ENCODE assay signal across 35 mouse cellular contexts in the genomic region with DNA sequence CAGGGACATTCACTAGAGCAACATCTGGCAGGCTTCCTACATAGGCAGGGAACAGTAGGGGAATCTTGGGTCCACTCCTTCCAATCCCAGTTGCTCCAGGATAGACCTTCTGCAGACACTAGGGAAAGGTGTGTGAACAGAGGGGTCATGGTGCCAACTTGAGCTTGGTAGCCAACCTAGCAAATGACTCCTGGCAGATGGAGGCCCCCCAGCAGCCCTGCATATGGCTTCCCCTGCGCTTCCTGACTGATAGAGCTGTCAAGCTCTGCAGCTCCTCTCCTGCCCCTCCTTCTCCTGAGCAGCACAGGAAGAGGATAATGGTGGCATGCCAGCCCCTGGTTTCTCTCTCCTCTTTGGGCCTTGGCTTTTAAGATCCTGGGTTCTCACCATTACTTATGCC. TPM values are rescaled to one million over a fixed set of nuclear protein-coding genes. Genes with fewer than 3 reads are reported as not detected.
A peak's percentile ranks its signal among the peaks of the same experiment; 100 is the strongest.
DNase-seq lines count a peak whose midpoint lies in the region; TF ChIP-seq lines count a peak whose summit lies in the region.
"Had no signal": no experiment of that assay in that cellular context is flagged by ENCODE, and none has a peak within 500 bp of the region (broad histone marks: within the 10 kb centered on the region; RNA-seq: fewer than 3 reads in every experiment).

No protein-coding gene starts in this region.

- no peak for TF ChIP-seq POLR2A in olfactory bulb, adult 2 months (IDR thresholded peaks at IDR 0.05; ENCODE audit: insufficient read depth, low read depth, low read length)

- peaks cover 43% of the 10 kb centered on the region for H3K4me1 ChIP-seq in olfactory bulb, adult 2 months (ENCODE audit: control insufficient read depth, insufficient read depth, low read length)
- H3K4me1 ChIP-seq: liver, embryonic 13.5 days had no signal

- no peak for TF ChIP-seq CTCF in left cerebral cortex, adult 2 months (IDR thresholded peaks at IDR 0.05)
- no peak for TF ChIP-seq CTCF in olfactory bulb, adult 2 months (IDR thresholded peaks at IDR 0.05; ENCODE audit: insufficient read depth, low read depth, low read length)

- no peak for DNase-seq in left cerebral cortex, adult 2 months (ENCODE audit: extremely low spot score in 1 of 2, low spot score in 2 of 2)
- DNase-seq in left cerebral cortex, adult 18-20 months (ENCODE audit: low spot score in 2 of 2): no peak
- peak; percentile 72 to 86 for DNase-seq in cerebellum, adult 18-20 months
- DNase-seq in cerebellum, postnatal 10 days: peak; percentile 88 to 90
- DNase-seq in kidney, adult 18-20 months: no peak
- no peak for DNase-seq in adrenal gland, adult 18-20 months (ENCODE audit: low spot score in 2 of 2)
- DNase-seq: gastrocnemius, postnatal 25 days; heart, adult 11 months; heart, postnatal 36 days; kidney, postnatal 4 days; layer of hippocampus, adult 9-11 months; liver, embryonic 13.5 days; lung, adult 18-20 months; thymus, adult 2 months; thymus, postnatal 36 days had no signal

- H3K27ac ChIP-seq in left cerebral cortex, adult 2 months: peak overlapping the region; percentile 61
- 0 out of 2 replicates have a peak overlapping the region, but pooled peaks have one; percentile 8 for H3K27ac ChIP-seq in olfactory bulb, adult 2 months (ENCODE audit: insufficient read depth, low read depth, low read length)
- H3K27ac ChIP-seq: hindbrain, embryonic 12.5 days; limb, embryonic 10.5 days; limb, embryonic 15.5 days; liver, embryonic 13.5 days; macrophage; midbrain, embryonic 13.5 days; neural tube, embryonic 13.5 days had no signal

- WGBS in olfactory bulb, adult 2 months: 80% methylated on average over 1 of the region's 1 CpGs

- intact Hi-C loops in left cerebral cortex, adult 2 months (cut with DNase I): no loop called here

- H3K4me3 ChIP-seq in left cerebral cortex, adult 2 months: no peak overlapping the region
- no peak overlapping the region for H3K4me3 ChIP-seq in olfactory bulb, adult 2 months (ENCODE audit: insufficient read depth, low read depth, low read length)
- H3K4me3 ChIP-seq: erythroblast, embryonic 14.5 days; hindbrain, embryonic 12.5 days; limb, embryonic 10.5 days; limb, embryonic 15.5 days; liver, embryonic 13.5 days; midbrain, embryonic 13.5 days; neural tube, embryonic 13.5 days had no signal

RNA-seq across cellular contexts. Expression of gene Snph, which starts 24.0 kb away (rescaled TPM):
- total RNA-seq in left cerebral cortex, adult 2 months (2021): 100 to 1,000 TPM; 328 to 329 TPM
- 100 to 1,000 TPM; 311 to 313 TPM for total RNA-seq in left cerebral cortex, adult 18-20 months (2021)
- polyA plus RNA-seq in olfactory bulb, adult 2 months (2012; ENCODE audit: insufficient read depth, insufficient read length, low replicate concordance, missing spikeins): not detected in 2 replicates
- total RNA-seq in adrenal gland, adult 18-20 months (2021): 10 to 100 TPM; 11.8 to 17.2 TPM
- total RNA-seq: common myeloid progenitor, adult 5-6 weeks; megakaryocyte-erythroid progenitor cell, adult 5-6 weeks had no signal
- polyA plus RNA-seq: CD4-positive, CD25-positive, alpha-beta regulatory T cell, adult 4 months; erythroblast, embryonic 14.5 days; liver, embryonic 13.5 days; macrophage had no signal

RNA-seq across cellular contexts. Expression of gene Sdcbp2, which starts 36.0 kb away (rescaled TPM):
- 1 to 10 TPM; 1.6 to 3.0 TPM for total RNA-seq in left cerebral cortex, adult 2 months (2021)
- 1 to 10 TPM; 1.1 to 1.7 TPM for total RNA-seq in left cerebral cortex, adult 18-20 months (2021)
- polyA plus RNA-seq in olfactory bulb, adult 2 months (2012; ENCODE audit: insufficient read depth, insufficient read length, low replicate concordance, missing spikeins): not detected in 2 replicates
- total RNA-seq in adrenal gland, adult 18-20 months (2021): 1 to 10 TPM in 1 of 2 experiments, under 1 TPM in 1; 0.80 to 2.0 TPM
- total RNA-seq: common myeloid progenitor, adult 5-6 weeks; megakaryocyte-erythroid progenitor cell, adult 5-6 weeks had no signal
- polyA plus RNA-seq: erythroblast, embryonic 14.5 days; macrophage had no signal

RNA-seq across cellular contexts. Expression of gene Rad21l, which starts 59.9 kb away (rescaled TPM):
- 1 to 10 TPM in 1 of 2 experiments, under 1 TPM in 1; 0.75 to 1.2 TPM for total RNA-seq in left cerebral cortex, adult 2 months (2021)
- total RNA-seq in left cerebral cortex, adult 18-20 months (2021): 1 to 10 TPM in 1 of 2 experiments, under 1 TPM in 1; 0.93 to 1.7 TPM
- polyA plus RNA-seq in olfactory bulb, adult 2 months (2012; ENCODE audit: insufficient read depth, insufficient read length, low replicate concordance, missing spikeins): not detected in 2 replicates
- total RNA-seq in adrenal gland, adult 18-20 months (2021): not detected
- total RNA-seq: adrenal gland, postnatal 4 days; common myeloid progenitor, adult 5-6 weeks; gastrocnemius, postnatal 25 days; heart, postnatal 36 days; megakaryocyte-erythroid progenitor cell, adult 5-6 weeks had no signal
- polyA plus RNA-seq: CD4-positive, CD25-positive, alpha-beta regulatory T cell, adult 4 months; embryonic facial prominence, embryonic 14.5 days; erythroblast, embryonic 14.5 days; forebrain, embryonic 11.5 days; forebrain, embryonic 16.5 days; heart, embryonic 11.5 days; heart, embryonic 16.5 days; hindbrain, embryonic 12.5 days; intestine, postnatal 0 days; kidney, embryonic 16.5 days; limb, embryonic 10.5 days; limb, embryonic 15.5 days; liver, embryonic 13.5 days; lung, postnatal 0 days; macrophage; midbrain, embryonic 13.5 days; thymus, adult 2 months had no signal

Comparison
In these comparisons a context has a peak if more than half of its experiments do, and no peak if none do; other contexts are left out.
1. DNase-seq: peak in cerebellum, adult 18-20 months (2 of 2) and cerebellum, postnatal 10 days (2 of 2); none in left cerebral cortex, adult 2 months (0 of 2), left cerebral cortex, adult 18-20 months (0 of 2), kidney, adult 18-20 months (single experiment) and adrenal gland, adult 18-20 months (0 of 2).
2. RNA of gene Snph, which starts 24.0 kb away (total RNA-seq): 328 to 329 TPM in left cerebral cortex, adult 2 months and 311 to 313 TPM in left cerebral cortex, adult 18-20 months; 11.8 to 17.2 TPM in adrenal gland, adult 18-20 months; every median in the first group is over 10 times any median in the second.